Mouse (Mus musculus): ENCODE measurements around the gene Polg2. TPM values are rescaled to one million over a fixed set of nuclear protein-coding genes. Genes with fewer than 3 reads are reported as not detected.
"Not testable (repeated sequence)": the region's sequence is repeated elsewhere in the genome, so short reads cannot be mapped to it uniquely, and the experiment has no call there.

Gene Polg2
- polyA plus RNA-seq, 1 experiment from 2014 or later = 11.4 TPM

GRCm38 (mm10) chr11:106787131-106788025 lies 8.0 kb upstream of the Polg2 start:
- DNase-seq (ENCODE audit: low spot score) = peak; percentile 90
- peak overlapping the region; percentile 48 for H3K4me2 ChIP-seq (ENCODE audit: low read depth, severe bottlenecking)
- no peaks in the 10 kb centered on the region for H3K4me1 ChIP-seq (ENCODE audit: control insufficient read depth, insufficient read depth, low read length)
- peak overlapping the region; percentile 93 for H3K27ac ChIP-seq (replicated peaks; ENCODE audit: low read depth, low read length)
- peak overlapping the region; percentile 100 for H3K9ac ChIP-seq (ENCODE audit: low read length)
- H3K36me3 ChIP-seq (ENCODE audit: control insufficient read depth, insufficient read depth, low read length) = peaks cover 18% of the 10 kb centered on the region
- H3K27me3 ChIP-seq (ENCODE audit: control insufficient read depth, insufficient read depth, low read length) = no peaks in the 10 kb centered on the region
- under 1% methylated on average over 64 of the region's 65 CpGs for WGBS
- no peaks in the 10 kb centered on the region for H3K9me3 ChIP-seq (ENCODE audit: control insufficient read depth, low read length)
- ATAC-seq (ENCODE audit: insufficient number of reproducible peaks, low FRiP score, low TSS enrichment, low read depth) = peak; percentile 31; the same call in 1 of the 2 replicates
- H3K4me3 ChIP-seq (ENCODE audit: low read depth, low read length) = peak overlapping the region; percentile 92

- Histone ChIP-seq H3K4me2 (ENCODE audit: low read depth, severe bottlenecking) (no peak overlapping the region), H3K27me3 (ENCODE audit: control insufficient read depth, insufficient read depth, low read length) (no peaks in the 10 kb centered on the region), H3K9me3 (ENCODE audit: control insufficient read depth, low read length) (no peaks in the 10 kb centered on the region), H3K36me3 (ENCODE audit: control insufficient read depth, insufficient read depth, low read length) (peaks cover 21% of the 10 kb centered on the region), H3K4me1 (ENCODE audit: control insufficient read depth, insufficient read depth, low read length) (no peaks in the 10 kb centered on the region), H3K27ac (replicated peaks; ENCODE audit: low read depth, low read length) (no peak overlapping the region), H3K9ac (ENCODE audit: low read length) (no peak overlapping the region), H3K4me3 (ENCODE audit: low read depth, low read length) (no peak overlapping the region)
- WGBS = 86% methylated on average over 1 of the region's 1 CpGs
- no peak for DNase-seq (ENCODE audit: low spot score)
- ATAC-seq (ENCODE audit: insufficient number of reproducible peaks, low FRiP score, low TSS enrichment, low read depth) = no peak
Observed at GRCm38 (mm10) chr11:106785043-106785442, 5.7 kb upstream of the Polg2 start.

GRCm38 (mm10) chr11:106784476-106784875 lies 5.1 kb upstream of the Polg2 start:
- H3K27me3 ChIP-seq (ENCODE audit: control insufficient read depth, insufficient read depth, low read length) = no peaks in the 10 kb centered on the region
- WGBS = 92% methylated on average over 2 of the region's 2 CpGs
- no peaks in the 10 kb centered on the region for H3K9me3 ChIP-seq (ENCODE audit: control insufficient read depth, low read length)
- H3K4me1 ChIP-seq (ENCODE audit: control insufficient read depth, insufficient read depth, low read length) = no peaks in the 10 kb centered on the region
- DNase-seq (ENCODE audit: low spot score) = no peak
- H3K4me2 ChIP-seq (ENCODE audit: low read depth, severe bottlenecking) = no peak overlapping the region
- H3K36me3 ChIP-seq (ENCODE audit: control insufficient read depth, insufficient read depth, low read length) = peaks cover 21% of the 10 kb centered on the region
- H3K9ac ChIP-seq (ENCODE audit: low read length) = no peak overlapping the region
- H3K27ac ChIP-seq (replicated peaks; ENCODE audit: low read depth, low read length) = no peak overlapping the region
- H3K4me3 ChIP-seq (ENCODE audit: low read depth, low read length) = no peak overlapping the region
- ATAC-seq (ENCODE audit: insufficient number of reproducible peaks, low FRiP score, low TSS enrichment, low read depth) = no peak

GRCm38 (mm10) chr11:106782841-106783764 lies 3.8 kb upstream of the Polg2 start:
- H3K9ac ChIP-seq (ENCODE audit: low read length) = no peak overlapping the region
- no peak for DNase-seq (ENCODE audit: low spot score)
- peaks cover 21% of the 10 kb centered on the region for H3K36me3 ChIP-seq (ENCODE audit: control insufficient read depth, insufficient read depth, low read length)
- no peaks in the 10 kb centered on the region for H3K9me3 ChIP-seq (ENCODE audit: control insufficient read depth, low read length)
- H3K4me3 ChIP-seq (ENCODE audit: low read depth, low read length) = no peak overlapping the region
- no peak for ATAC-seq (ENCODE audit: insufficient number of reproducible peaks, low FRiP score, low TSS enrichment, low read depth)
- H3K27ac ChIP-seq (replicated peaks; ENCODE audit: low read depth, low read length) = no peak overlapping the region
- no peak overlapping the region for H3K4me2 ChIP-seq (ENCODE audit: low read depth, severe bottlenecking)
- 83% methylated on average over 9 of the region's 9 CpGs for WGBS
- H3K27me3 ChIP-seq (ENCODE audit: control insufficient read depth, insufficient read depth, low read length) = no peaks in the 10 kb centered on the region
- H3K4me1 ChIP-seq (ENCODE audit: control insufficient read depth, insufficient read depth, low read length) = no peaks in the 10 kb centered on the region

- ATAC-seq (ENCODE audit: insufficient number of reproducible peaks, low FRiP score, low TSS enrichment, low read depth); H3K4me2 ChIP-seq (ENCODE audit: low read depth, severe bottlenecking); H3K4me1 ChIP-seq (ENCODE audit: control insufficient read depth, insufficient read depth, low read length); H3K9ac ChIP-seq (ENCODE audit: low read length); H3K4me3 ChIP-seq (ENCODE audit: low read depth, low read length); H3K9me3 ChIP-seq (ENCODE audit: control insufficient read depth, low read length); DNase-seq (ENCODE audit: low spot score); H3K27me3 ChIP-seq (ENCODE audit: control insufficient read depth, insufficient read depth, low read length); H3K27ac ChIP-seq (replicated peaks; ENCODE audit: low read depth, low read length): not testable (repeated sequence)
- peaks cover 21% of the 10 kb centered on the region for H3K36me3 ChIP-seq (ENCODE audit: control insufficient read depth, insufficient read depth, low read length)
- WGBS = 89% methylated on average over 7 of the region's 7 CpGs
Observed at GRCm38 (mm10) chr11:106782271-106782670, 2.9 kb upstream of the Polg2 start.

- peaks cover 21% of the 10 kb centered on the region for H3K36me3 ChIP-seq (ENCODE audit: control insufficient read depth, insufficient read depth, low read length)
- no peak for ATAC-seq (ENCODE audit: insufficient number of reproducible peaks, low FRiP score, low TSS enrichment, low read depth)
- H3K27me3 ChIP-seq (ENCODE audit: control insufficient read depth, insufficient read depth, low read length) = no peaks in the 10 kb centered on the region
- DNase-seq (ENCODE audit: low spot score) = no peak
- no peaks in the 10 kb centered on the region for H3K4me1 ChIP-seq (ENCODE audit: control insufficient read depth, insufficient read depth, low read length)
- H3K4me3 ChIP-seq (ENCODE audit: low read depth, low read length) = no peak overlapping the region
- H3K9ac ChIP-seq (ENCODE audit: low read length) = no peak overlapping the region
- no peak overlapping the region for H3K27ac ChIP-seq (replicated peaks; ENCODE audit: low read depth, low read length)
- no peak overlapping the region for H3K4me2 ChIP-seq (ENCODE audit: low read depth, severe bottlenecking)
- no peaks in the 10 kb centered on the region for H3K9me3 ChIP-seq (ENCODE audit: control insufficient read depth, low read length)
- 77% methylated on average over 6 of the region's 6 CpGs for WGBS
Observed at GRCm38 (mm10) chr11:106780590-106781220, 1.4 kb upstream of the Polg2 start.

- peak overlapping the region; percentile 61; the same call in 1 of the 2 replicates for H3K27ac ChIP-seq (replicated peaks; ENCODE audit: low read depth, low read length)
- WGBS = 71% methylated on average over 4 of the region's 4 CpGs
Observed at GRCm38 (mm10) chr11:106780089-106780425, 720 bp upstream of the Polg2 start.

More at GRCm38 (mm10) chr11:106780089-106780425, 720 bp upstream of the Polg2 start:
- Histone ChIP-seq H3K4me1 (ENCODE audit: control insufficient read depth, insufficient read depth, low read length) (no peaks in the 10 kb centered on the region), H3K4me3 (ENCODE audit: low read depth, low read length) (0 out of 2 replicates have a peak overlapping the region, but pooled peaks have one; percentile 83), H3K36me3 (ENCODE audit: control insufficient read depth, insufficient read depth, low read length) (peaks cover 21% of the 10 kb centered on the region), H3K27me3 (ENCODE audit: control insufficient read depth, insufficient read depth, low read length) (no peaks in the 10 kb centered on the region), H3K9ac (ENCODE audit: low read length) (no peak overlapping the region), H3K4me2 (ENCODE audit: low read depth, severe bottlenecking) (peak overlapping the region; percentile 78; the same call in 1 of the 2 replicates), H3K9me3 (ENCODE audit: control insufficient read depth, low read length) (no peaks in the 10 kb centered on the region)
- DNase-seq (ENCODE audit: low spot score) = no peak
- no peak for ATAC-seq (ENCODE audit: insufficient number of reproducible peaks, low FRiP score, low TSS enrichment, low read depth)

Measured in limb, embryonic 11.5 days (tissue).